Mouse (Mus musculus) midbrain, postnatal 0 days (tissue): ENCODE results near the gene Klf9. TPM values are rescaled to one million over a fixed set of nuclear protein-coding genes. Genes with fewer than 3 reads are reported as not detected.

Source experiments
- ATAC-seq: fragments of 200-750 bp; cut with Nextera tagmentation; 2 replicates; pipeline ENCODE4 v1.8.0; 2017; ENCODE audit warnings: moderate number of reproducible peaks, mild to moderate bottlenecking, moderate TSS enrichment, moderate library complexity; ENCODE audit not compliant: low FRiP score
- DNase-seq: peaks from one replicate; pipeline ENCODE4 v3.0.0-alpha.2; 2015; ENCODE audit warnings: low spot score
- H3K27ac ChIP-seq: fragments of 300-500 bp; sonication (generic); 2 replicates; pipeline ENCODE4 v1.5.1; 2014; ENCODE audit warnings: low read depth, mild to moderate bottlenecking, low read length, mixed read lengths
- H3K27me3 ChIP-seq: fragments of 300-500 bp; sonication (generic); 2 replicates; pipeline ENCODE4 v1.6.1; 2014; ENCODE audit warnings: low read length, control low read depth, mixed read lengths; ENCODE audit not compliant: insufficient read depth
- H3K36me3 ChIP-seq: fragments of 300-500 bp; sonication (generic); 2 replicates; pipeline ENCODE4 v1.6.1; 2014; ENCODE audit warnings: low read length, control low read depth, mixed read lengths; ENCODE audit not compliant: insufficient read depth
- H3K4me1 ChIP-seq: fragments of 300-500 bp; sonication (generic); 2 replicates; pipeline ENCODE4 v1.6.1; 2014; ENCODE audit warnings: mild to moderate bottlenecking, control low read depth, antibody characterized with exemption, low read length, mixed read lengths; ENCODE audit not compliant: insufficient read depth
- H3K4me2 ChIP-seq: fragments of 300-500 bp; sonication (generic); 2 replicates; pipeline ENCODE4 v1.6.1; 2014; ENCODE audit warnings: low read depth, mild to moderate bottlenecking, low read length, mixed read lengths; ENCODE audit not compliant: poor library complexity, severe bottlenecking
- H3K4me3 ChIP-seq: fragments of 300-500 bp; sonication (generic); 2 replicates; pipeline ENCODE4 v1.5.1; 2014; ENCODE audit warnings: low read depth, mild to moderate bottlenecking, low read length, moderate library complexity
- H3K9ac ChIP-seq: fragments of 300-500 bp; sonication (generic); replicated peaks from 2 replicates; pipeline ENCODE4 v1.6.1; 2014; ENCODE audit warnings: mild to moderate bottlenecking, low read length, moderate library complexity, mixed read lengths; ENCODE audit not compliant: poor library complexity, severe bottlenecking
- H3K9me3 ChIP-seq: fragments of 300-500 bp; sonication (generic); 2 replicates; pipeline ENCODE4 v1.6.1; 2016; ENCODE audit warnings: low read length, control low read depth
- CTCF ChIP-seq: IDR thresholded peaks from 2 replicates; pipeline ENCODE4 v1.5.1; 2016; ENCODE audit warnings: antibody characterized with exemption, mild to moderate bottlenecking
- WGBS: fragments of 180-500 bp; shearing (Covaris S2); extraction: QIAGEN DNeasy Blood & Tissue Kit; methylation state at CpG from one replicate; pipeline ENCODE4 v1.1.7; 2014; 5-methylcytosine and 5-hydroxymethylcytosine counted together
- polyA plus RNA-seq: library from polyadenylated mRNA; unstranded; fragments of >200 nt; fragmentation: Nextera tagmentation; extraction: Ambion mirVana; gene quantifications from 2 replicates; pipeline ENCODE4 v1.2.1, GENCODE M21; 2015
- total RNA-seq: library from RNA; depleted of rRNA; stranded (reverse); fragments of >200 nt; gene quantifications from 2 replicates; pipeline ENCODE4 v1.2.3, GENCODE M21; 2014

The Klf9 gene
- total and polyA plus RNA-seq, 2 experiments from 2014 or later = 7.4 to 13.8 TPM

DNA sequence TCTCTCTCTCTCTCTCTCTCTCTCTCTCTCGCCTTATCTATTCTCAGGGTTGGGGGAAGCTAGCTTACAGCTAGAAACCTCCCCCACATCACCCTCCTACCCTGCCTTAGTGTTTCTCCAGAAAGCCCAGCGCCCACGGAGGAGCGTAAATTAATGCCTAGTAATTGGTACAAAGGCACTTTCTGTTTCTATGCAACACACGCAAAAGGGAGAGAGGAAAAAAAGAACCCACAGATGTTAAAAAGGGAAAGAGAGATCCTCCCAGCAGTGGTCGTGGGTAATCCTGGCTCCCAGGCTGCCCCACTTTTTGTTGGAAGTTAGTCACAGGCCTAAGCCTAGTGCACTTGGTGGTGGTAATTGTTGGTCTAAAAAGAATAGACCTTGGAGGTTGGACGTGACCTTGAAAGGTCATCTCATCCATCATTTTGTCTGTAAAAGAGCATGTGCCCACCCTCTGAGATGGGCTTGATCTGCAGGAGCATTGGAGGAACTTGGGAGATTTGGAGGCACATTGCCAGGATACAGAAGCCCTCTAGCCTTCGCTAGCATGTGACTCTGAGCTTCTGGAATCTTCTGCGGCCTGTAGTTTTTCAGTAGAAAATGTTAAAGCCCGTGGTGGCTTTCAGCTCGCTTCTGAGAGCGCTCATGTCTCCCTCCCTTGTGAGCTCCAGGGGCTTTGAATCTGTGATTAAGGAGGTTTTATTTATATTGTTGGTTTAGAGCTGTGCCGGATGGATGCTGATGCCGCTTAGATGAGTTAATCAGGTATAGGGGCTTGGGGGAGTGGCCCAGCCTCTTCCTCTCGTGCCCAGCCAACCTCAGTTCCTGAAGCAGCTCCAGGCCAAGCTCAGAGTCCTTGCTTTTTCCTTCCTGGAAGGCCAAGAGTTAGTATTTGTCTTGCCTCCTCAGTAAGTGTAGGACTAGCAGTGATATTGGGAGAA lies 6.3 kb downstream of the Klf9 start:
- Histone ChIP-seq H3K4me1 (no peaks in the 10 kb centered on the region), H3K27me3 (peaks cover 5% of the 10 kb centered on the region), H3K27ac (no peak overlapping the region), H3K9me3 (no peaks in the 10 kb centered on the region), H3K4me3 (no peak overlapping the region), H3K36me3 (no peaks in the 10 kb centered on the region), H3K9ac (no peak overlapping the region), H3K4me2 (no peak overlapping the region)
- WGBS = 60% methylated on average over 15 of the region's 15 CpGs
- ATAC-seq (no peak), DNase-seq (peak; percentile 43)
- TF ChIP-seq CTCF = no peak

DNA sequence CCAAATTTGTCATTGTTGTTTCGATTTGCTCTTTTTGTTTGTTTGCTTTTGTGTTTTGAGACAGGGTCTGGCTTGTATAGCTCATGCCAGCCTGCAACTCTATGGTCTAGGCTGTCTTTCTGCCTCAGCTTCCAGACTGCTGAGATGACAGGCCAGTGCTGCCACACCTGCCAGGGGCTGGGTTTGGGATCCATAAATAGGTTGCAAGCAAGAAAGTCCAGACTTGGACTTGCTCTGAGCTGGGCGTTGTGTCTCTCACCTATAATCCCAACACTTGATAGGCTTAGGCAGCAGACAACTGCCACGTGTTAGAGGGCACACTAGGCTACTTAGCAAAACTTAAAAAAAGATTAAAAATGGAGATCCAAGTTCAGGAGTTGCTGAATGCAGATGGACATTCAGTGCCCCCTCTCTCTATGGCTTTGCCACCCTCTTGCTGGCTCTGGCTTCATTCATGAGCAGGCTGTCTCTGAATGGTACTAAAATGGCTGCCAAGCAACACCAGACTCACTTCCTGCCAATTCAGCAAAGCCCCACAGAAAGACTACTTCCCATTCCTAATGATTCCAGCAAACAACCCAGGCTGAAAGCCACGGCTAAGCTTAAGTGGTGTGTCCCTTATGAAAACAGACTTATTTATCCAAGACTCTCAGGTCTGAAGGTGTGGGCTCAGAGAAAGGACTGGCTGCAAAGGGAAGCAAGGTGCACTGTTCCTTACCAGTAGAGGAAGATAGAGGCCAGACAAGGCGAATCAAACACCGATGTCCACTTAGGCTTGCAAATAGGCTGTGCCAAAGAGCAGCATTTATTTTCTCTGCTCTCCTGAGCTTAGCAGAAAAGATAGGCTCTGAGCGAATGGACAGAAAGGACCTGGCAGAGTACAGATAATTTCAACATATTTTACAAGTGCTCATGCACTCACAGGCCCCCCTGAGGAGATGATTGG lies 8.7 kb downstream of the Klf9 start:
- Histone ChIP-seq H3K9me3 (no peaks in the 10 kb centered on the region), H3K27ac (no peak overlapping the region), H3K4me3 (no peak overlapping the region), H3K36me3 (no peaks in the 10 kb centered on the region), H3K4me2 (no peak overlapping the region), H3K4me1 (no peaks in the 10 kb centered on the region), H3K9ac (no peak overlapping the region), H3K27me3 (no peaks in the 10 kb centered on the region)
- no peak for TF ChIP-seq CTCF
- no peak for ATAC-seq
- WGBS = 79% methylated on average over 7 of the region's 7 CpGs
- peak; percentile 43 for DNase-seq

DNA sequence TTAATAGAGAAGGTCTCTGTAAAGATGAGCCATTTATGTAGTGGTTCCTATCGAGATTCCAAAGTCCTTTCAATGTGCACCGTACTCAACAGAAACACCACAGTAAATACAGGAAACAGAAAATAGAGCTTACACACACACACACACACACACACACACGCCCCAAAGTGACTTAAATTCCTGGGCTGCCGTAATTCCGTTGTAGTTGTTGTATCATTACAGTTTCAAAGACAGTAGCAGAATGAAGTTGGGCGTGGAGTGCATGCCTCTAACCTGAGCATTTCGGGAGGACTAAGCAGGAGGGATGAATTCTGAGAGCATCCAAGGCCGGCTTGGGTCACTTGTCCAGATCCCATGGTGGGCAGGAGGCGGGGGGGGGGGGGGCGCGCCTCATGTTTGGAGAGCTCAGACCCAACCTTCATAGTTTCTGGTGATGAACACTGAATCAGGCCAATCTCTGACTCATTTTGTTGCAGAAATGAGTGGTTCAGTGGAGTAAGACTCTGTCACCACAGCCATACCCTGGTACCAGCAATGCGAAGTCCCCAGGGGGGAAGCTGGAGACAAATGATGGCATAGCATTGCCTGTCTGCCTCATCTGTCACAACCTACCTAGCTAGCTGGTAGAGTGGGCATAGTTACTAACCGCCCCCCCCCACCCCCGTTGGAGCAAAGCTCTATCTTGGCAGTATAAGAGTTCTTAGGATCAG lies 9.7 kb downstream of the Klf9 start:
- no peak overlapping the region for H3K4me2 ChIP-seq
- no peaks in the 10 kb centered on the region for H3K36me3 ChIP-seq
- H3K27ac ChIP-seq = no peak overlapping the region
- no peak overlapping the region for H3K9ac ChIP-seq
- H3K27me3 ChIP-seq = no peaks in the 10 kb centered on the region
- no peak overlapping the region for H3K4me3 ChIP-seq
- no peak for TF ChIP-seq CTCF
- no peaks in the 10 kb centered on the region for H3K4me1 ChIP-seq
- ATAC-seq (no peak), DNase-seq (no peak)
- H3K9me3 ChIP-seq = no peaks in the 10 kb centered on the region
- WGBS = 86% methylated on average over 14 of the region's 14 CpGs

DNA sequence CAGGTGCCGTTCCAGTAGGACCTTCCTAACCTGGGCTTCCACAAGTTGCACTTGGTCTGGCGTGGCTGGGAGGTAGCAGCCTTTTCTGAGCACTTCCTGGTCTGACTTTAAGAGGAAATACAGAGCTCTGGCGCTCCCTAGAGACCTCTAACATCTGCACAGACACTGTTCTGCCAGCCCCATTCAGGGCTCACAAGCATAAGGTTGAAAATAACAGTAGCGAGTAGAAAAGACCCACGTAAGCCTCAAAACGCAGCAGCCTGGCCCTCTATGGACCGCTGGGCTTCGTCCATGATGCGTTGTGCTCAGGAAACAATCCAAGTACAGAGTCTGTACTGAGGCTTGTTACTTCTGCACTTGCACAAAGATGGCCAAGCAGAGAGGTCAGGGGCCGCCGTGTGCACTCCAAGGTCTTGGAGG lies 10.6 kb downstream of the Klf9 start:
- WGBS = 36% methylated on average over 11 of the region's 11 CpGs
- no peak for ATAC-seq
- Histone ChIP-seq H3K9ac (no peak overlapping the region), H3K4me1 (no peaks in the 10 kb centered on the region), H3K9me3 (no peaks in the 10 kb centered on the region), H3K4me2 (no peak overlapping the region), H3K27ac (no peak overlapping the region; the same call in 1 of the 2 replicates), H3K4me3 (no peak overlapping the region), H3K36me3 (no peaks in the 10 kb centered on the region), H3K27me3 (no peaks in the 10 kb centered on the region)
- peak; percentile 51; the same call in 1 of the 2 replicates for TF ChIP-seq CTCF
- DNase-seq = peak; percentile 74

DNA sequence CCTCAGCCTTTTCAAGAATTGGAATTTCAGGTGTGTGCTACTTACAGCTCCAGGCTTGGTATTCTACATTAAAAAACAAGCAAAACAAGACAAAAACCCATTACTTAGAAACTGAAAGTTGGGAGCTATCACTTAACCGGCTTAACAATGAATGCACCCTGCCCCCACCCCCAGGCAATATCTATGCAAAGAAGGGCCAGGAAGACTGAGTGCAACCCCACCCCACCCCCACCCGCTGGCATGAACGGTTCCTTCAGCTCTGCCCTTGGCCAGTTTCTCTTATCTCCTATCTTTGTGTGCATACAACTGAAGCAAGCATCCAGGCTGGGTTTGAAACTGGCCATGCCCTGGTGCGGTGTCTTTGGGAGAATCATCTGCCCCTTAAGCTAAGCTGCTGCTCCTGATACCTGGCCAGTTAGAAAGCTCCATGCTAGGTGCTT lies 11.2 kb downstream of the Klf9 start:
- Histone ChIP-seq H3K9ac (no peak overlapping the region), H3K36me3 (no peaks in the 10 kb centered on the region), H3K27me3 (no peaks in the 10 kb centered on the region), H3K4me3 (no peak overlapping the region), H3K27ac (no peak overlapping the region), H3K4me1 (no peaks in the 10 kb centered on the region), H3K4me2 (no peak overlapping the region), H3K9me3 (no peaks in the 10 kb centered on the region)
- WGBS = 36% methylated on average over 4 of the region's 4 CpGs
- no peak for ATAC-seq
- no peak for TF ChIP-seq CTCF
- no peak for DNase-seq
